Mouse (Mus musculus) A20 (cell line): ENCODE results near the gene Asna1.
A peak's percentile ranks its signal among the peaks of the same experiment; 100 is the strongest.

Source experiments
- DNase-seq: peaks from one replicate; pipeline ENCODE4 v3.0.0-alpha.2; 2011; ENCODE audit warnings: low read depth, low spot score

The Asna1 gene

DNA sequence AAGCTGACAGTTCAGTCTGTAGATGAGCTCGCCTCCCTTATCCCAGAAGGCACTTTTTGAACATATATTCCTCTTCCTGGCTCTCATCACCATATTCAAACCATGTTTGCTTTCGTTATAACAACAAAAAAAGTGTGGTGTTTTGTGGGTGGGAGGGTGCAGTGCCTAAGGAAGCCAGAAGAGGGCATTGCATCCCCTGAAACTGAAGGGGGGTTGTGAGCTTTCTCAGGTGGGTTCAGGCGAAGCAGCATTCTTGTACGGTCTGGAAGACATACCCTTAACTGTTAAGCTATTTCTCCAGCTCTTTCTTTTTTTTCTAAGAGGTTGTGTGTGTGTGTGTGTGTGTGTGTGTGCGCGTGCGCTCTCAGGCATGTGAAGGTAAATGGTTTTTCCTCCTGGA is 49.6 kb downstream of the Asna1 start:
- peak; percentile 92 for DNase-seq

DNA sequence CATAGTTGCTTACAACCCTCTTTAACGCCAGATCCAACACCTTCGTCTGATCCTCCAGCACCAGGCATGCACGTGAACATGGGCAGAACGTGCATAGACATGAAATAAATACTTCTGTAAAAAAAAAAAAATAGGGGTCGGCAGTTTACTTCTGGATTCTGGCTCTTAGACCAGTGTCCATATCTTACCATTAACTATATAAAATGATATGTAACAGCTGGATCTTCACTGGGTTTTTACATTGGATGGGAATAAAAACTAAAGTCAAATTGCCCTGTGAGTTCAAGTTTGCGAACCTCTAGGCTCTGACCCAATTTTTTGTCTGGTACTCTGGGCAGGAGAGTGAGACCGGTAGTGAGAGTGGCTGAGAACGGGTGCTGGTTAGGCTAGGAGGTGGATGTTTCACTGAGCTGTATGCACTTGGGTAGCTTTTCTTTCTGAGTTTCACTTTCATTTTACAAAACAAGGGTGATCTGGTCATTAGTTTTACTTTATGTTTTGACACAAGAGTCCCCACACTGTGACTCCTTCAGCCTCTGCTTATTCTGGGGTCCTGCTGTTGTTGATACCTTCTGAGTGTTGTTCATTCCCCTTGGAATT is 50.4 kb downstream of the Asna1 start:
- peak; percentile 85 for DNase-seq

DNA sequence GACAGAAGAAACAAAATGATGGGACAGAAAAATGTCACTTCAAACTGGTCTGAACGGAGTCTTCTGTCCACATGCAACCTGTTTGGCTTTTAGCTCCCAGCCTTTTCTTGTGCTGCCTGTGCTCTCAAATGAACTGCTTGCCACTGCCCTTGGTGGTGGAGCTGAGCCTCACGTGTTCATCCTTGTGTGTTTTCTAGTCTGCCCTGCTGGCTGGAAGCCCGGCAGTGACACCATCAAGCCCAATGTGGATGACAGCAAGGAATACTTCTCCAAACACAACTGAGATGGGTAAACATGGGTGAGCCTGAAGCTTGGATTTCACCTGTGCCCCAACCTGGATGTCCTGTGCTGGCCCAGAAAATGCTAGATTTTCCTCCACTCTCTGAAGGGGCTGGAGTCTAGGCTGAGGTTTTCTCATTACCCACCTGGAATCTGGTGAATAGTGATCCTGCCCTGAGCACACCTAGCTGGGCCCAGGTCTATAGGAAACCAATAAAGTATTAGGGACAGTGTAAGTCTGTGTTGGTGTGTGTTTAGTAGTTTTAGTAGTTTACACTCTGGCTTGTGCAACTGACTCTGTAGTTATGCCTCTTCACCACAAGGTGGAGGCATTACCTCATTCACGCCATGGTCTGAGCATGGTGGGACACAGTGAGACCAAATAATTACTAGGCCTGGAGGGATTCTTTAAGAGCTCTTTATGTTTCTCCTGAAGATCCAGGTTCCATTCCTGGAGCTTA is 51.1 kb downstream of the Asna1 start:
- DNase-seq: peak; percentile 85

- no peak for DNase-seq
Measured at GRCm38 (mm10) chr8:84973079-84973478, 52.0 kb downstream of the Asna1 start.

DNA sequence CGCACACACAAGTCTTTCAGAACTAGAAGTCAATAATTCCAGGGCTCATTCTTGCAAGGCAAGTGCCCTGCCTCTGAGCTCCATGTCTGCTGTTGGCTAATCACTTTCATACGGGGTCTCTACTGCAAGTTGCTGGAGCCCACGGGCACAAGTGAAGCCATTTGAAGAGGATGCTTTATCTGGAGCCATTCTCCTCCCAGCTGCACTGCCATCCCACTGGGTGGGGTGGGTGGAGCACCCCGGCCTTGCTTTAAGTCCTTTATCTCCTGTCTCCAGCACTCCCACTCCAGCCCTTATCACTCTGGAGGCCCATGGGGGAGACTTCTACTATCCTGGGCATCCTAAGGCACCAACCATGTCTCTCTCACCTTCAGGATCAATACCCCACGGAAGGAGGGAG is 54.2 kb downstream of the Asna1 start:
- no peak for DNase-seq

DNA sequence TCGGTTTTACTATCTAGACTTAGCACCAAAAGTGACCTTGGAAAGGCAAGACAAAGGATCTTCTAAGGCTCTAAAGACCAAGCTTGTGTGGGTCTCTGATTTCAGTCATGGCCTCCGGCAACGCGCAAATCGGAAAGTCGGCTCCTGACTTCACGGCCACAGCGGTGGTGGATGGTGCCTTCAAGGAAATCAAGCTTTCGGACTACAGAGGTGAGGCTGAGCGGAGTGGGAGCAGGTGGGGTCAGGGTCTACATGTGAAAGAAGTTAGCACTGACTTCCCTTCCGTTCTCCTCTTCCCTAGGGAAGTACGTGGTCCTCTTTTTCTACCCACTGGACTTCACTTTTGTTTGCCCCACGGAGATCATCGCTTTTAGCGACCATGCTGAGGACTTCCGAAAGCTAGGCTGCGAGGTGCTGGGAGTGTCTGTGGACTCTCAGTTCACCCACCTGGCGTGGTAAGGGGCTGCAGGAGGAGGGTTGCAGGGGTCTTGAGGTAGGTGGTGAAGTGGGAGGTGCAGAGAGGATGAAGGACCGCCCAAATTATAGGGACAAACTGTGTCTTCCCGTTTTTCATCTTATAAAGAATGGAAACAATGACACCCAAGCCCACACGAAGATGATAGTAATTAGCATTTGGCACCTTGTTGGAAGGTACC is 54.8 kb downstream of the Asna1 start:
- DNase-seq: peak; percentile 29

- DNase-seq: peak; percentile 89
Measured at GRCm38 (mm10) chr8:84969241-84970134, 55.6 kb downstream of the Asna1 start, which contains the start of the genes Gm49661, Prdx2 and Rnaseh2a. Gene Gm49661 (minus strand): TSS chr8:84969433. Gene Prdx2 (plus strand): TSS chr8:84969587. Gene Rnaseh2a (minus strand): TSS chr8:84969767.

GRCm38 (mm10) chr8:84968650-84969049 is 56.4 kb downstream of the Asna1 start:
- no peak for DNase-seq
